Comparison of ENCODE assay signal across 25 mouse cellular contexts in the genomic region with DNA sequence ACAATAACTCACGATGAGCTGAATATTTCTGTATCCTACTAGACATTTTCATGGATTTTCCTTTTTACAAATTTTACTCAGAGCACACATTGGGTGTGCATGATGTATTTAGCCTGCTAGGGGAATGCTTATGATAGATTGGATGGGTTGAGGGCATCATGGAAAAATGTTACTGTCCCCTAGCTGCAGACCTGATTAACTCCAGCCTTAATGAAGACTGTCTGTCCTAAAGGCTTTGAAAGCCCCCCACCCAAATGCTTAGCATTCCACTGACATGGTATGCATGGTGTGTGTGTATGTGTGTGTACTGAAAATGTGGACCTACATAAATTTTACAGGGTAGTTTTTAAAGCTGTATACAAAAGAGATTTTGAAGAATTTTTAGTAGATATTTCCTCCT.
A peak's percentile ranks its signal among the peaks of the same experiment; 100 is the strongest.
DNase-seq lines count a peak whose midpoint lies in the region; ATAC-seq lines count a peak whose summit lies in the region.
"Had no signal": no experiment of that assay in that cellular context is flagged by ENCODE, and none has a peak within 500 bp of the region (broad histone marks: within the 10 kb centered on the region; RNA-seq: fewer than 3 reads in every experiment).

No protein-coding gene starts in this region.

- no peak overlapping the region for H3K27ac ChIP-seq in midbrain, embryonic 11.5 days (ENCODE audit: low read depth, low read length)
- H3K27ac ChIP-seq in midbrain, embryonic 15.5 days: no peak overlapping the region
- peak overlapping the region; percentile 80; the same call in 1 of the 2 replicates for H3K27ac ChIP-seq in embryonic facial prominence, embryonic 13.5 days
- peak overlapping the region; percentile 56; the same call in 1 of the 2 replicates for H3K27ac ChIP-seq in intestine, embryonic 15.5 days
- H3K27ac ChIP-seq: forebrain, embryonic 15.5 days; liver, embryonic 15.5 days; lung, embryonic 15.5 days had no signal

- peak; percentile 87 for DNase-seq in midbrain, embryonic 11.5 days (ENCODE audit: low spot score, missing footprints)
- peak; percentile 50 for DNase-seq in retina, postnatal 1 day
- DNase-seq in right cerebral cortex, postnatal 10 days (ENCODE audit: low spot score in 2 of 2): no peak
- DNase-seq in urinary bladder, postnatal 36 days (ENCODE audit: low spot score in 2 of 2): no peak
- DNase-seq: cerebellum, adult 11 months; cerebellum, postnatal 14 days; gastrocnemius, postnatal 14 days; heart, adult 11 months; heart, postnatal 10 days; kidney, adult 9 months; kidney, postnatal 14 days; liver; lung, postnatal 36 days; right cerebral cortex, postnatal 14 days; spleen, adult 18-20 months had no signal

- no peaks in the 10 kb centered on the region for H3K36me3 ChIP-seq in midbrain, embryonic 11.5 days (ENCODE audit: control insufficient read depth, insufficient read depth, low read length)
- H3K36me3 ChIP-seq in midbrain, embryonic 15.5 days (replicated peaks): no peaks in the 10 kb centered on the region
- H3K36me3 ChIP-seq in embryonic facial prominence, embryonic 13.5 days: no peaks in the 10 kb centered on the region
- no peaks in the 10 kb centered on the region for H3K36me3 ChIP-seq in intestine, embryonic 15.5 days
- H3K36me3 ChIP-seq: embryonic facial prominence, embryonic 15.5 days; forebrain, embryonic 15.5 days; heart, embryonic 12.5 days; limb, embryonic 10.5 days; liver, embryonic 15.5 days; lung, embryonic 15.5 days had no signal

- H3K9me3 ChIP-seq in midbrain, embryonic 11.5 days (ENCODE audit: control insufficient read depth, low read length): no peaks in the 10 kb centered on the region
- H3K9me3 ChIP-seq in midbrain, embryonic 15.5 days: no peaks in the 10 kb centered on the region
- no peaks in the 10 kb centered on the region for H3K9me3 ChIP-seq in embryonic facial prominence, embryonic 13.5 days
- H3K9me3 ChIP-seq in intestine, embryonic 15.5 days: no peaks in the 10 kb centered on the region
- H3K9me3 ChIP-seq: embryonic facial prominence, embryonic 15.5 days; forebrain, embryonic 15.5 days; heart, embryonic 12.5 days; limb, embryonic 10.5 days; liver, embryonic 15.5 days; lung, embryonic 15.5 days; megakaryocyte, embryonic 14.5 days had no signal

- peaks cover 13% of the 10 kb centered on the region for H3K4me1 ChIP-seq in midbrain, embryonic 11.5 days (ENCODE audit: control insufficient read depth, insufficient read depth, low read length)
- H3K4me1 ChIP-seq in midbrain, embryonic 15.5 days: no peaks in the 10 kb centered on the region
- peaks cover 14% of the 10 kb centered on the region for H3K4me1 ChIP-seq in embryonic facial prominence, embryonic 13.5 days
- H3K4me1 ChIP-seq in intestine, embryonic 15.5 days (replicated peaks): no peaks in the 10 kb centered on the region
- H3K4me1 ChIP-seq: embryonic facial prominence, embryonic 15.5 days; liver, embryonic 15.5 days; lung, embryonic 15.5 days; megakaryocyte, embryonic 14.5 days had no signal

- no peak overlapping the region for H3K4me2 ChIP-seq in midbrain, embryonic 11.5 days
- H3K4me2 ChIP-seq in midbrain, embryonic 15.5 days: no peak overlapping the region
- peak overlapping the region; percentile 42 for H3K4me2 ChIP-seq in embryonic facial prominence, embryonic 13.5 days
- no peak overlapping the region for H3K4me2 ChIP-seq in intestine, embryonic 15.5 days (replicated peaks)
- H3K4me2 ChIP-seq: embryonic facial prominence, embryonic 15.5 days; forebrain, embryonic 15.5 days; heart, embryonic 12.5 days; liver, embryonic 15.5 days; lung, embryonic 15.5 days had no signal

- ATAC-seq in midbrain, embryonic 11.5 days (ENCODE audit: low FRiP score): peak; percentile 46; the same call in 1 of the 2 replicates
- no peak for ATAC-seq in midbrain, embryonic 15.5 days (replicated peaks)
- no peak for ATAC-seq in embryonic facial prominence, embryonic 13.5 days (ENCODE audit: insufficient number of reproducible peaks, insufficient read depth, low FRiP score, low TSS enrichment, low read depth)
- no peak for ATAC-seq in intestine, embryonic 15.5 days
- ATAC-seq: forebrain, embryonic 15.5 days had no signal

- no peaks in the 10 kb centered on the region for H3K27me3 ChIP-seq in midbrain, embryonic 11.5 days (ENCODE audit: control insufficient read depth, insufficient read depth, low read length)
- H3K27me3 ChIP-seq in midbrain, embryonic 15.5 days (replicated peaks): no peaks in the 10 kb centered on the region
- H3K27me3 ChIP-seq in embryonic facial prominence, embryonic 13.5 days: no peaks in the 10 kb centered on the region
- no peaks in the 10 kb centered on the region for H3K27me3 ChIP-seq in intestine, embryonic 15.5 days (replicated peaks)
- H3K27me3 ChIP-seq: embryonic facial prominence, embryonic 15.5 days; heart, embryonic 12.5 days; liver, embryonic 15.5 days; lung, embryonic 15.5 days; megakaryocyte, embryonic 14.5 days had no signal

- WGBS in midbrain, embryonic 11.5 days: 55% methylated on average over 1 of the region's 1 CpGs
- 42% methylated on average over 1 of the region's 1 CpGs for WGBS in midbrain, embryonic 15.5 days
- 49% methylated on average over 1 of the region's 1 CpGs for WGBS in embryonic facial prominence, embryonic 13.5 days
- WGBS in intestine, embryonic 15.5 days: 44% methylated on average over 1 of the region's 1 CpGs

- no peak overlapping the region for H3K9ac ChIP-seq in midbrain, embryonic 11.5 days (ENCODE audit: low read length)
- H3K9ac ChIP-seq in midbrain, embryonic 15.5 days: no peak overlapping the region
- no peak overlapping the region for H3K9ac ChIP-seq in embryonic facial prominence, embryonic 13.5 days
- H3K9ac ChIP-seq in intestine, embryonic 15.5 days: no peak overlapping the region
- H3K9ac ChIP-seq: embryonic facial prominence, embryonic 15.5 days; forebrain, embryonic 15.5 days; heart, embryonic 12.5 days; liver, embryonic 15.5 days; lung, embryonic 15.5 days had no signal

- H3K4me3 ChIP-seq in midbrain, embryonic 11.5 days (ENCODE audit: low read depth, low read length): no peak overlapping the region
- H3K4me3 ChIP-seq in midbrain, embryonic 15.5 days: no peak overlapping the region
- no peak overlapping the region for H3K4me3 ChIP-seq in embryonic facial prominence, embryonic 13.5 days
- H3K4me3 ChIP-seq in intestine, embryonic 15.5 days (replicated peaks): no peak overlapping the region
- H3K4me3 ChIP-seq: embryonic facial prominence, embryonic 15.5 days; forebrain, embryonic 15.5 days; heart, embryonic 12.5 days; limb, embryonic 10.5 days; liver, embryonic 15.5 days; lung, embryonic 15.5 days; megakaryocyte, embryonic 14.5 days had no signal

Comparison
In these comparisons a context has a peak if more than half of its experiments do, and no peak if none do; other contexts are left out.
1. DNase-seq: peak in midbrain, embryonic 11.5 days (single experiment) and retina, postnatal 1 day (single experiment); none in right cerebral cortex, postnatal 10 days (0 of 2) and urinary bladder, postnatal 36 days (0 of 2).
2. H3K27ac ChIP-seq: peak in embryonic facial prominence, embryonic 13.5 days (single experiment) and intestine, embryonic 15.5 days (single experiment); none in midbrain, embryonic 11.5 days (single experiment) and midbrain, embryonic 15.5 days (single experiment).